Mouse (Mus musculus): ENCODE data around the gene Kcnq1.

- TF ChIP-seq ZC3H11A (IDR thresholded peaks at IDR 0.05; ENCODE audit: borderline replicate concordance, low read depth, low read length): no peak
- no peak for TF ChIP-seq HCFC1 (IDR thresholded peaks at IDR 0.05; ENCODE audit: borderline replicate concordance, insufficient read depth, low read length)
- no peak for TF ChIP-seq MAFK (IDR thresholded peaks at IDR 0.05; ENCODE audit: insufficient read depth, low read depth, low read length)
- TF ChIP-seq ZNF384 (IDR thresholded peaks at IDR 0.05; ENCODE audit: low read depth, low read length): no peak
Measured at GRCm38 (mm10) chr7:143473347-143474101, 367.4 kb downstream of the Kcnq1 start, which contains the start of gene Slc22a18.

All from ES-E14 (cell line).